37 mouse cellular contexts compared by ENCODE assay signal in genomic region chr16:92009586-92009985, GRCm38 (mm10). TPM values are rescaled to one million over a fixed set of nuclear protein-coding genes. Genes with fewer than 3 reads are reported as not detected.
"Had no signal": no experiment of that assay in that cellular context is flagged by ENCODE, and none has a peak within 500 bp of the region (broad histone marks: within the 10 kb centered on the region; RNA-seq: fewer than 3 reads in every experiment).

No protein-coding gene starts in this region.

- H3K4me2 ChIP-seq: limb, embryonic 12.5 days; limb, embryonic 13.5 days; limb, embryonic 15.5 days; liver, embryonic 11.5 days; liver, embryonic 12.5 days; liver, embryonic 13.5 days; liver, embryonic 15.5 days; lung, embryonic 14.5 days; lung, embryonic 15.5 days; midbrain, embryonic 11.5 days; midbrain, embryonic 12.5 days; midbrain, embryonic 13.5 days; midbrain, embryonic 15.5 days; neural tube, embryonic 12.5 days had no signal

- H3K9me3 ChIP-seq: limb, embryonic 10.5 days; limb, embryonic 13.5 days; limb, embryonic 15.5 days; liver, embryonic 12.5 days; liver, embryonic 13.5 days; liver, embryonic 15.5 days; lung, embryonic 15.5 days; midbrain, embryonic 10.5 days; midbrain, embryonic 13.5 days; midbrain, embryonic 15.5 days; neural tube, embryonic 12.5 days had no signal

- H3K27ac ChIP-seq: limb, embryonic 10.5 days; limb, embryonic 12.5 days; limb, embryonic 13.5 days; limb, embryonic 15.5 days; liver, embryonic 12.5 days; liver, embryonic 13.5 days; liver, embryonic 14.5 days; liver, embryonic 15.5 days; lung, embryonic 15.5 days; macrophage; midbrain, embryonic 10.5 days; midbrain, embryonic 12.5 days; midbrain, embryonic 13.5 days; midbrain, embryonic 15.5 days; neural tube, embryonic 12.5 days had no signal

- ATAC-seq: liver, embryonic 12.5 days; liver, postnatal 0 days; lung, postnatal 0 days; midbrain, embryonic 13.5 days; midbrain, embryonic 15.5 days; midbrain, embryonic 16.5 days had no signal

- H3K36me3 ChIP-seq: limb, embryonic 10.5 days; limb, embryonic 12.5 days; limb, embryonic 13.5 days; limb, embryonic 15.5 days; liver, embryonic 12.5 days; liver, embryonic 13.5 days; liver, embryonic 15.5 days; lung, embryonic 15.5 days; midbrain, embryonic 10.5 days; midbrain, embryonic 12.5 days; midbrain, embryonic 13.5 days; midbrain, embryonic 15.5 days; neural tube, embryonic 12.5 days had no signal

- H3K4me3 ChIP-seq: limb, embryonic 10.5 days; limb, embryonic 12.5 days; limb, embryonic 13.5 days; limb, embryonic 15.5 days; liver, embryonic 12.5 days; liver, embryonic 13.5 days; liver, embryonic 15.5 days; lung, embryonic 15.5 days; megakaryocyte, embryonic 14.5 days; midbrain, embryonic 10.5 days; midbrain, embryonic 12.5 days; midbrain, embryonic 13.5 days; midbrain, embryonic 15.5 days; myocyte; neural tube, embryonic 12.5 days had no signal

- H3K27me3 ChIP-seq: limb, embryonic 12.5 days; limb, embryonic 13.5 days; limb, embryonic 15.5 days; liver, embryonic 12.5 days; liver, embryonic 13.5 days; liver, embryonic 15.5 days; lung, embryonic 15.5 days; midbrain, embryonic 12.5 days; midbrain, embryonic 13.5 days; midbrain, embryonic 15.5 days; neural tube, embryonic 12.5 days had no signal

- DNase-seq: left cerebral cortex, postnatal 4 days; liver; liver, embryonic 13.5 days; liver, postnatal 0 days; lung, adult 18-20 months; lung, adult 2 months; lung, embryonic 14.5 days; lung, postnatal 10 days; lung, postnatal 14 days; lung, postnatal 36 days; lung, postnatal 4 days; midbrain, embryonic 14.5 days had no signal

- H3K9ac ChIP-seq: limb, embryonic 12.5 days; limb, embryonic 13.5 days; limb, embryonic 15.5 days; liver, embryonic 12.5 days; liver, embryonic 13.5 days; liver, embryonic 14.5 days; liver, embryonic 15.5 days; liver, postnatal 0 days; lung, embryonic 14.5 days; lung, embryonic 15.5 days; midbrain, embryonic 12.5 days; midbrain, embryonic 13.5 days; midbrain, embryonic 15.5 days; neural tube, embryonic 12.5 days had no signal

- H3K4me1 ChIP-seq: limb, embryonic 12.5 days; limb, embryonic 13.5 days; limb, embryonic 15.5 days; liver, embryonic 12.5 days; liver, embryonic 13.5 days; liver, embryonic 15.5 days; lung, embryonic 15.5 days; megakaryocyte, embryonic 14.5 days; midbrain, embryonic 10.5 days; midbrain, embryonic 12.5 days; midbrain, embryonic 13.5 days; midbrain, embryonic 15.5 days; neural tube, embryonic 12.5 days had no signal

RNA-seq across cellular contexts. Expression of gene Gm49711, which starts 48.5 kb away (rescaled TPM):
- polyA plus RNA-seq: limb, embryonic 11.5 days; limb, embryonic 12.5 days; liver, adult 2 months; liver, embryonic 12.5 days; liver, embryonic 13.5 days; liver, embryonic 14.5 days; liver, embryonic 15.5 days; liver, embryonic 16.5 days; liver, postnatal 0 days; lung, adult 2 months; lung, embryonic 14.5 days; lung, embryonic 15.5 days; lung, embryonic 16.5 days; macrophage; midbrain, embryonic 11.5 days; midbrain, embryonic 12.5 days; myocyte; neural tube, embryonic 11.5 days had no signal
